Mouse (Mus musculus): Measurements from ENCODE around the gene Hspb1. TPM values are rescaled to one million over a fixed set of nuclear protein-coding genes. Genes with fewer than 3 reads are reported as not detected.

The Hspb1 gene
- total and polyA plus RNA-seq, 3 experiments, result 1.1 to 3.6 (median 2.6) TPM

GRCm38 (mm10) chr5:135905320-135906225 lies 17.9 kb downstream of the Hspb1 start:
- Histone ChIP-seq H3K4me2 (ENCODE audit: insufficient read depth, low read depth, poor library complexity, severe bottlenecking) (no peak overlapping the region), H3K4me3 (replicated peaks in 1 of 3; ENCODE audit: low read depth in 2 of 3, low read length in 2 of 3, poor library complexity in 1 of 3) (no peak overlapping the region), H3K27ac (ENCODE audit: insufficient read depth, low read depth) (no peak overlapping the region), H3K9me3 (replicated peaks; ENCODE audit: low read length) (no peaks in the 10 kb centered on the region), H3K4me1 (ENCODE audit: control insufficient read depth in 1 of 2, insufficient read depth in 2 of 2) (peaks cover 0 to 23% of the 10 kb centered on the region in 2 experiments; a peak in 2 of 4 replicates), H3K27me3 (replicated peaks) (no peaks in the 10 kb centered on the region), H3K79me2 (replicated peaks; ENCODE audit: control insufficient read depth, extremely low read depth, insufficient read depth, poor library complexity, severe bottlenecking) (peaks cover 21% of the 10 kb centered on the region), H3K36me3 (replicated peaks in 1 of 2; ENCODE audit: control insufficient read depth in 1 of 2, insufficient read depth in 1 of 2, low read length in 1 of 2) (peaks cover 39 to 68% of the 10 kb centered on the region in 2 experiments), H3K9ac (ENCODE audit: insufficient read depth, low read depth) (no peak overlapping the region)
- TF ChIP-seq ZMIZ1 (IDR thresholded peaks at IDR 0.05; ENCODE audit: low read depth, low read length) (no peak), NELFE (IDR thresholded peaks at IDR 0.05; ENCODE audit: low read depth, low read length) (no peak), SMC3 (IDR thresholded peaks at IDR 0.05; ENCODE audit: low read depth, low read length) (no peak), ZNF384 (IDR thresholded peaks at IDR 0.05; ENCODE audit: low read depth, low read length) (no peak), E2F4 (IDR thresholded peaks at IDR 0.05; ENCODE audit: insufficient replicate concordance, low read depth, low read length) (no peak), JUND (conservative IDR thresholded peaks at IDR 0.05; ENCODE audit: low read depth, low read length) (no peak), ZC3H11A (IDR thresholded peaks at IDR 0.05; ENCODE audit: low read depth, low read length) (no peak), CHD2 (IDR thresholded peaks at IDR 0.05; ENCODE audit: low read length) (no peak), CTCF (conservative IDR thresholded peaks at IDR 0.05 in 1 of 2, IDR thresholded peaks at IDR 0.05 in 1 of 2; ENCODE audit: low read depth in 2 of 2, low read length in 2 of 2) (no peak), JUN (IDR thresholded peaks at IDR 0.05; ENCODE audit: insufficient read depth, low read depth, low read length) (no peak), MAFK (IDR thresholded peaks at IDR 0.05; ENCODE audit: insufficient replicate concordance, low read length) (no peak), ETS1 (conservative IDR thresholded peaks at IDR 0.05; ENCODE audit: low read depth, low read length) (no peak)
- in situ Hi-C loops (cut with MboI; ENCODE audit: low pct_ligation_motif_present, low pct_unique_long_range_greater_than_20kb, low sequenced_read_pairs), result loop anchor here (5.0 kb wide), 1 partner anchor 57 kb away; no protein-coding TSS in a partner anchor
- dilution Hi-C loops (cut with MboI; ENCODE audit: extremely low pct_ligation_motif_present, extremely low pct_unique_long_range_greater_than_20kb, low sequenced_read_pairs), result no loop called here
- DNase-seq (ENCODE audit: extremely low read depth), result no peak

- no peak for TF ChIP-seq BHLHE40 (IDR thresholded peaks at IDR 0.05; ENCODE audit: low read depth, low read length)
- no peak for TF ChIP-seq SIN3A (IDR thresholded peaks at IDR 0.05; ENCODE audit: low read length)
- no peak for TF ChIP-seq ZKSCAN1 (IDR thresholded peaks at IDR 0.05; ENCODE audit: borderline replicate concordance, low read depth, low read length)
- no peak for TF ChIP-seq EP300 (IDR thresholded peaks at IDR 0.05; ENCODE audit: low read length)
- TF ChIP-seq USF2 (conservative IDR thresholded peaks at IDR 0.05; ENCODE audit: low read depth, low read length), result no peak
- no peak for TF ChIP-seq ZNF384 (IDR thresholded peaks at IDR 0.05; ENCODE audit: low read depth, low read length)
- TF ChIP-seq TBP (conservative IDR thresholded peaks at IDR 0.05; ENCODE audit: low read depth, low read length), result no peak
- TF ChIP-seq CHD2 (IDR thresholded peaks at IDR 0.05; ENCODE audit: low read length), result no peak
- no peak for TF ChIP-seq JUN (IDR thresholded peaks at IDR 0.05; ENCODE audit: insufficient read depth, low read depth, low read length)
- TF ChIP-seq MEF2A (IDR thresholded peaks at IDR 0.05; ENCODE audit: borderline replicate concordance, low read depth, low read length), result no peak
- no peak for TF ChIP-seq MAZ (IDR thresholded peaks at IDR 0.05; ENCODE audit: low read depth, low read length)
- Histone ChIP-seq H3K27me3 (replicated peaks) (no peaks in the 10 kb centered on the region), H3K79me2 (replicated peaks; ENCODE audit: control insufficient read depth, extremely low read depth, insufficient read depth, poor library complexity, severe bottlenecking) (peaks cover 33% of the 10 kb centered on the region), H3K4me3 (replicated peaks in 1 of 3; ENCODE audit: low read depth in 2 of 3, low read length in 2 of 3, poor library complexity in 1 of 3) (no peak overlapping the region), H3K27ac (ENCODE audit: insufficient read depth, low read depth) (no peak overlapping the region), H3K9me3 (replicated peaks; ENCODE audit: low read length) (no peaks in the 10 kb centered on the region), H3K9ac (ENCODE audit: insufficient read depth, low read depth) (no peak overlapping the region), H3K4me1 (ENCODE audit: control insufficient read depth in 1 of 2, insufficient read depth in 2 of 2) (peaks cover 0 to 20% of the 10 kb centered on the region in 2 experiments; a peak in 2 of 4 replicates), H3K4me2 (ENCODE audit: insufficient read depth, low read depth, poor library complexity, severe bottlenecking) (no peak overlapping the region), H3K36me3 (replicated peaks in 1 of 2; ENCODE audit: control insufficient read depth in 1 of 2, insufficient read depth in 1 of 2, low read length in 1 of 2) (peaks cover 52 to 80% of the 10 kb centered on the region in 2 experiments)
- dilution Hi-C loops (cut with MboI; ENCODE audit: extremely low pct_ligation_motif_present, extremely low pct_unique_long_range_greater_than_20kb, low sequenced_read_pairs) (no loop called here), in situ Hi-C loops (cut with MboI; ENCODE audit: low pct_ligation_motif_present, low pct_unique_long_range_greater_than_20kb, low sequenced_read_pairs) (loop anchor here (5.0 kb wide), 1 partner anchor 55 kb away; no protein-coding TSS in a partner anchor)
- no peak for DNase-seq (ENCODE audit: extremely low read depth)
These were observed 19.1 kb downstream of the Hspb1 start for GRCm38 (mm10) chr5:135906846-135907245.

Data from CH12.LX (cell line).